Mouse (Mus musculus): ENCODE data around the gene Fam107b. TPM values are rescaled to one million over a fixed set of nuclear protein-coding genes. Genes with fewer than 3 reads are reported as not detected.

Fam107b gene
- polyA plus RNA-seq, 1 experiment from 2014 or later, result 27.0 TPM

DNA sequence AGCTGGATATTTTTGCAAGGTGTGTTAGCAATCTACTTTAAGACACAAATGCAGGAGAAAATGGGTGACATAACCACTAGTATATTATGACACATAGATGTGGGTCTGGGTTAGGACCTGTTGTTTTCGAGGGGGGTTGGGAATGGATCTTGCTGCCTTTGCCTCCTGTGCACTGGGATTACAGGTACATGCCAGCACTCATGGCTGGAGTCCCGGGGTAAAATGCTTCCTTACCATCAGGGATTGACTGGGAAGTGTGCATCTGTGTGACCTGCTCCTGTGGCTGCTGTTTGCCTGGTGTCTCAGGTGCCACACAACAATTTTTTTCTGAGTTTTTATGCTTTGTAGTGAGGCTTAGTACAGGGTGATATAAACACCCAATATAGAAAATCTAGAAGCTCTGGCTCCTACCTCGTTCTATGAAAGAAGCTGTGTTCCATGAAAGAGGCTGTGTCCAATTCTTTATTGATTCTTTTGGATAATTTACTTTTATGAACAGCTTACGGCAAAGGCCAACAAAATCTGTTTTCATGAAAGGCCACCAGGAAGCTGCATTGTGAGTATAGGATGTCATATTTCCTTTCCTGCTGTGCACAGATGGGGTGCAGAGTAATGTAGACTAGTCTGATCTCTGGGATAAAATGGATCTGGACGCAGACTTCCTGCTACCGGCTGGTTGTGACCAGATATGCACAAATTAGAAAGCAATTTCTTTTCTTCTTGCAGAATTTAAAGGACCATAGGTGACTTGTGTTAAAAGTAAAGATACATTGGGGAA is 167.8 kb downstream of the Fam107b start:
- Histone ChIP-seq H3K27me3 (replicated peaks; ENCODE audit: control insufficient read depth, insufficient read depth, low read length) (no peaks in the 10 kb centered on the region), H3K4me2 (ENCODE audit: low read length) (no peak overlapping the region), H3K4me3 (ENCODE audit: low read length) (no peak overlapping the region), H3K9ac (ENCODE audit: low read depth, low read length) (no peak overlapping the region), H3K27ac (ENCODE audit: low read depth, low read length) (no peak overlapping the region), H3K36me3 (ENCODE audit: control insufficient read depth, insufficient read depth, low read length) (no peaks in the 10 kb centered on the region), H3K9me3 (ENCODE audit: control insufficient read depth, low read length) (no peaks in the 10 kb centered on the region), H3K4me1 (ENCODE audit: control insufficient read depth, insufficient read depth, low read depth, low read length) (peaks cover 22% of the 10 kb centered on the region)
- no peak for ATAC-seq
- 47% methylated on average over 6 of the region's 6 CpGs for WGBS

DNA sequence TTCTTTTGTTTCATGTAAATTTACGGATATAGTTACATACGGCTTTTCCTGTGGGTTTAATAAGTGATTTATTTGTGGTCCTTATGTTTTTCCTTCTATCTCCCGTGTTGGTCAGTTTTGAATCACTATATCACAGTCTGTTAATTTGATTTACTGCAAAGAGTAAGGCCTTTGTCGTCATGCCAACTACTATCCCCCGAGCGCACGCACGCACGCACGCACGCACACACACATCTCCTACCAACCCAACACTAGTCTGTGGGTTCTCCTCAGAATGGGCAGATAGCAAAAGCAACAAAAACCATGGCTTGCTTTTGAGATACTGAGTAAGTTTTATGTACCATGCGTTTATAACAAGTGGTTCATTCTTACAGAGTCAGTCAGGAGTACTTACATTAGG is 168.4 kb downstream of the Fam107b start:
- H3K4me1 ChIP-seq (ENCODE audit: control insufficient read depth, insufficient read depth, low read depth, low read length), result peaks cover 22% of the 10 kb centered on the region
- H3K27me3 ChIP-seq (replicated peaks; ENCODE audit: control insufficient read depth, insufficient read depth, low read length), result no peaks in the 10 kb centered on the region
- no peak for ATAC-seq

DNA sequence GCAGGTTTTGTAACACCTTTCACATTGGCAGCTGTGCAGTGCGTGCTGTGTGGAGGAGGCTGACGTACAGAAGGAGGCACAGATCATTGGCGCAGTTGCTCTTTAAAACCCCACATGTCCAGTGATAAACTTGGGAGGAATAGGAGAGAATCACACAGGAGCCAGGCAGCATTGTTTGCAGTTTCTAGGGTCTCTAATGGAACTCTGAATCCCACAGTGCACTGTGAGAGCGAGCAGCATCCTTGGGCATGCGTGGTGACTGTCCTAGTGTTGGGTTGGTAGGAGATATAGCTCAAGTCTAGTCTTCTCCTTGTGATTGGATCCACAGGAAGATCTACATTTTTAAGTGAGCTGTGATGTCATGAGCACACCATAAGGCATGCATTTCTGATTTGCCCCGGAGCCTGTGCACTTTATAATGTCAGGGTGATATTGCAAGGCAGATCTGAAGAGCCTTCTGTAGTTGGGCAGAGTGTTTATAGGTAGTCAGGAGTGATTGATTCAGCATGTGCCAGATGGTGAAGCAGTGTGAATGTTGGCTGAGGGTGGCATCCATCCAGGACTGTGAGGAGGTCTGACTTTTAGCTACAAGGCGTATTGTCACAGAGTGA is 169.2 kb downstream of the Fam107b start:
- H3K9ac ChIP-seq (ENCODE audit: low read depth, low read length), result no peak overlapping the region
- H3K9me3 ChIP-seq (ENCODE audit: control insufficient read depth, low read length), result no peaks in the 10 kb centered on the region
- ATAC-seq, result peak; percentile 76
- no peak overlapping the region for H3K4me2 ChIP-seq (ENCODE audit: low read length)
- H3K27ac ChIP-seq (ENCODE audit: low read depth, low read length), result peak overlapping the region; percentile 72
- no peak overlapping the region for H3K4me3 ChIP-seq (ENCODE audit: low read length)
- H3K36me3 ChIP-seq (ENCODE audit: control insufficient read depth, insufficient read depth, low read length), result no peaks in the 10 kb centered on the region
- H3K27me3 ChIP-seq (replicated peaks; ENCODE audit: control insufficient read depth, insufficient read depth, low read length), result no peaks in the 10 kb centered on the region
- WGBS, result 71% methylated on average over 7 of the region's 7 CpGs
- peaks cover 22% of the 10 kb centered on the region for H3K4me1 ChIP-seq (ENCODE audit: control insufficient read depth, insufficient read depth, low read depth, low read length)

More for the DNA sequence above, 168.4 kb downstream of the Fam107b start:
- 62% methylated on average over 12 of the region's 12 CpGs for WGBS
- H3K27ac ChIP-seq (ENCODE audit: low read depth, low read length), result no peak overlapping the region
- H3K4me2 ChIP-seq (ENCODE audit: low read length), result no peak overlapping the region
- H3K9me3 ChIP-seq (ENCODE audit: control insufficient read depth, low read length), result no peaks in the 10 kb centered on the region
- no peak overlapping the region for H3K9ac ChIP-seq (ENCODE audit: low read depth, low read length)
- no peaks in the 10 kb centered on the region for H3K36me3 ChIP-seq (ENCODE audit: control insufficient read depth, insufficient read depth, low read length)
- H3K4me3 ChIP-seq (ENCODE audit: low read length), result no peak overlapping the region

DNA sequence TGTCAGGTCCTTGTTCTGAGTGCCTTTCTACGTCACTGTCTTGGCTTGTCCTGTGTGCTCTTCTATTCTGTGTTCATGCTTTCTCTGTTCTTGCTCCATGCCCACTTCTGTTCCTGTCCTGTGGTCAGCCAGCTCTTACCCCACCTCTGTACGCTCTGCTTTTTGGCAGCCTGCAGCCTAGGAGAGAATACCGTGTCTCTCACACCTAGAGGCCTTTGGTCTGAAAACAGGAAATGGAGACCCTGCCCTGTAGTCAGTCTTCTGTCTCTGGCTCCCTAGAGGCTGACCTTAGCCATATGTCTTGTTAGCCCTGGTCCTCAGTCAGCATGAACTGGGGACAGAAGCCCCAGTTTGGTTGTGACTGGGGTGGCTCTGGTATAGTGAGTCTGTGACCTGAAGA is 170.0 kb downstream of the Fam107b start:
- WGBS, result 72% methylated on average over 3 of the region's 3 CpGs
- no peak overlapping the region for H3K9ac ChIP-seq (ENCODE audit: low read depth, low read length)
- no peaks in the 10 kb centered on the region for H3K36me3 ChIP-seq (ENCODE audit: control insufficient read depth, insufficient read depth, low read length)
- H3K9me3 ChIP-seq (ENCODE audit: control insufficient read depth, low read length), result no peaks in the 10 kb centered on the region
- 0 out of 2 replicates have a peak, but pooled peaks have one; percentile 8 for ATAC-seq
- no peaks in the 10 kb centered on the region for H3K27me3 ChIP-seq (replicated peaks; ENCODE audit: control insufficient read depth, insufficient read depth, low read length)
- H3K4me1 ChIP-seq (ENCODE audit: control insufficient read depth, insufficient read depth, low read depth, low read length), result peaks cover 22% of the 10 kb centered on the region
- H3K27ac ChIP-seq (ENCODE audit: low read depth, low read length), result no peak overlapping the region
- no peak overlapping the region for H3K4me2 ChIP-seq (ENCODE audit: low read length)
- H3K4me3 ChIP-seq (ENCODE audit: low read length), result no peak overlapping the region

DNA sequence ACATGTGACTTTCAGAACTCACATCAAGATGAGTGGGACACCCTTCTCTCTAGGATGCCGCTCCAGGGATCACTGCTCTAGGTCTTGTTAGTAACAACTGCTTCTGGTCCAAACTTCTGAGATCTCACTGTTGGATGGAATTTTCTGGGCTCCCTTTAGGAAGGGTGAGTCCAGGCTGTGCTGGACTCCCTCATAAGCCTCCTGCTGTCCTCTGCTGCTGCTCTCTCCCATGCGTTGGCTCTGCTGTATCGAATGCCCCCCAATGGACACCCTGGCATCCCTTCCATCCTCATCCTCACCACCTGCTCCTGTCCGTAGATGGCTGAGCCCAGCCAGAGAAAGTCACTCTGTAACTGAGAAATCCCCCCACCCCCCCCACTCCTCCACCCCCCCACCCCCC is 170.4 kb downstream of the Fam107b start:
- no peaks in the 10 kb centered on the region for H3K9me3 ChIP-seq (ENCODE audit: control insufficient read depth, low read length)
- no peak overlapping the region for H3K4me2 ChIP-seq (ENCODE audit: low read length)
- H3K4me1 ChIP-seq (ENCODE audit: control insufficient read depth, insufficient read depth, low read depth, low read length), result peaks cover 22% of the 10 kb centered on the region
- H3K9ac ChIP-seq (ENCODE audit: low read depth, low read length), result no peak overlapping the region
- no peaks in the 10 kb centered on the region for H3K36me3 ChIP-seq (ENCODE audit: control insufficient read depth, insufficient read depth, low read length)
- no peak overlapping the region for H3K4me3 ChIP-seq (ENCODE audit: low read length)
- ATAC-seq, result no peak
- 86% methylated on average over 4 of the region's 4 CpGs for WGBS
- no peaks in the 10 kb centered on the region for H3K27me3 ChIP-seq (replicated peaks; ENCODE audit: control insufficient read depth, insufficient read depth, low read length)
- H3K27ac ChIP-seq (ENCODE audit: low read depth, low read length), result no peak overlapping the region

DNA sequence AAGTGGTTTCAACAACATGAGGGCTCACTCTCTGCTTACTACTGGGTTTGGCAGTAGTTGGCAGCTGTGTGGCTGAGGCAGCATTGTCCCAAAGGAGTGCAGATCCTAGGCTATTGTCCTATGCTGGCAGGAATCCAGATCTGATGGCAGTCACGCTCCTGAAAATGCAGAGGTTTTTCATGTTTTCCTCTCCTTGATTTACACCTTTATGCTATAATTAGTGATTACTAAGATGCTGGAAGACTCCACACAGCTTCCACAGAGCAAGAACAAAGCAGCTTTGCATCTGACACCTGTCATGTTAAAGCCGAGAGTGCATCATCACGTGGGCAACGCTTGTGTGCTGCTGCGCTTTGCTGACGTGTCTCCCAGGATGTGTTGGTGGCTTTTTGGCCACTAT is 172.2 kb downstream of the Fam107b start:
- no peaks in the 10 kb centered on the region for H3K36me3 ChIP-seq (ENCODE audit: control insufficient read depth, insufficient read depth, low read length)
- no peaks in the 10 kb centered on the region for H3K27me3 ChIP-seq (replicated peaks; ENCODE audit: control insufficient read depth, insufficient read depth, low read length)
- no peaks in the 10 kb centered on the region for H3K9me3 ChIP-seq (ENCODE audit: control insufficient read depth, low read length)
- no peak for ATAC-seq
- peaks cover 26% of the 10 kb centered on the region for H3K4me1 ChIP-seq (ENCODE audit: control insufficient read depth, insufficient read depth, low read depth, low read length)
- no peak overlapping the region for H3K4me2 ChIP-seq (ENCODE audit: low read length)
- H3K27ac ChIP-seq (ENCODE audit: low read depth, low read length), result no peak overlapping the region
- no peak overlapping the region for H3K4me3 ChIP-seq (ENCODE audit: low read length)
- no peak overlapping the region for H3K9ac ChIP-seq (ENCODE audit: low read depth, low read length)
- WGBS, result 29% methylated on average over 6 of the region's 6 CpGs

DNA sequence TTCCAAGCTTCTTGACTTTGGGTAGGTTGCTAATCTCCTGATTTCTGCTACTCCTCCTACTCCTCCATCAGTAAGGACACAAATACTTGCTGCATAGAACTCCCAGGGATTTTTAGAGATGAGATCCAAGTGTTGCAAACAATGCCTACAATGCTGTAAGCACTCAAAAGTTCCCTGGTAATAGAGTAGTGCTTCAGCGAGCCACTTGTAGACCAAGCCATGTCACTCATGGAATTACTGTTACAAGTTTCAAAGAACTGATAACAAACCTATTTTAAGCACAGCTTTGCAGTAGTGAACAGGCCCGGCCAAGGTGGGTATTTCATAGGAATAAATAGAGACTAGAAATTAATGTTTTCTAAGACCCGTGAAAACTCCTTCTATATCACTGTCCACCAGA is 174.8 kb downstream of the Fam107b start:
- H3K36me3 ChIP-seq (ENCODE audit: control insufficient read depth, insufficient read depth, low read length), result no peaks in the 10 kb centered on the region
- H3K9me3 ChIP-seq (ENCODE audit: control insufficient read depth, low read length), result no peaks in the 10 kb centered on the region
- H3K27me3 ChIP-seq (replicated peaks; ENCODE audit: control insufficient read depth, insufficient read depth, low read length), result no peaks in the 10 kb centered on the region
- WGBS, result 83% methylated on average over 3 of the region's 3 CpGs
- H3K4me1 ChIP-seq (ENCODE audit: control insufficient read depth, insufficient read depth, low read depth, low read length), result peaks cover 16% of the 10 kb centered on the region
- H3K27ac ChIP-seq (ENCODE audit: low read depth, low read length), result no peak overlapping the region
- ATAC-seq, result no peak
- no peak overlapping the region for H3K9ac ChIP-seq (ENCODE audit: low read depth, low read length)
- H3K4me2 ChIP-seq (ENCODE audit: low read length), result no peak overlapping the region
- H3K4me3 ChIP-seq (ENCODE audit: low read length), result no peak overlapping the region

DNA sequence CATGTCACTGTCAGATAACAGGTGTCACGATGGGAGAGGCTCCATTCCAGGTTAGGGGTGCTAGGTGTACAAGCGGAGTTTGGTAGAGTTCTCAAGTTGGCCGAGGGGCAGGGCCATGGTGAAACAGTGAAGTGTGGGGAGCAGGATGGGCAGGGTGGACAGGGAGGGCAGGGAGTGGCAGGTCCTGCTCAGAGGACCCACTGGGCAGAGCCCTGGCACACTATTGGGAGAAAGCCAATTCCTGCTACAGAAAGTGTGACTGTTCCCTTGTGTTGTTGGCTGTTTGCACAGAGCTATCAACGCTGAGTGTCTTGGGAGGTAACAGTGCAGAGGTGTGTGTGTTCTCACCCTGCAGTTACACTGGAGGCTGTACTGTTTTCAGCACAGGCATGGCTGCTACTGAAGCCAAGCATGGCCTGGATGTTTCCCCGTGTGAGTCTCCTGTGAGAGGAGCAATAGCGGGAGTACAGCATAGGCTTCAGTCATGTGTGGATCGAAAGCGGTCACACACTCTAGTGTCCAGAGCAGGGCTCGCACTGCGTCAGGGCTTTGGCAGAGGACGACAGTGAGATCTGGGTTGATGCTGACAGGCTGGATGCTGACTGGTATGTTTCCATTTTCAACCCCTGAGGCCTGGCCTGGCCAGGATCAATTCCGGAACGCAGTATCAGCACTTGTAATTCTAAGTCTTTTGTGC is 175.8 kb downstream of the Fam107b start:
- H3K9ac ChIP-seq (ENCODE audit: low read depth, low read length), result no peak overlapping the region
- no peak overlapping the region for H3K4me2 ChIP-seq (ENCODE audit: low read length)
- ATAC-seq, result peak; percentile 39; the same call in 1 of the 2 replicates
- no peak overlapping the region for H3K27ac ChIP-seq (ENCODE audit: low read depth, low read length)
- H3K27me3 ChIP-seq (replicated peaks; ENCODE audit: control insufficient read depth, insufficient read depth, low read length), result no peaks in the 10 kb centered on the region
- no peak overlapping the region for H3K4me3 ChIP-seq (ENCODE audit: low read length)
- H3K36me3 ChIP-seq (ENCODE audit: control insufficient read depth, insufficient read depth, low read length), result no peaks in the 10 kb centered on the region
- H3K4me1 ChIP-seq (ENCODE audit: control insufficient read depth, insufficient read depth, low read depth, low read length), result peaks cover 10% of the 10 kb centered on the region
- 82% methylated on average over 13 of the region's 13 CpGs for WGBS
- H3K9me3 ChIP-seq (ENCODE audit: control insufficient read depth, low read length), result no peaks in the 10 kb centered on the region
